Mouse (Mus musculus): ENCODE data around the gene 1700003F12Rik. TPM values are rescaled to one million over a fixed set of nuclear protein-coding genes. Genes with fewer than 3 reads are reported as not detected.
A peak's percentile ranks its signal among the peaks of the same experiment; 100 is the strongest.

1700003F12Rik gene
- total RNA-seq, 2 experiments from 2014 or later = 0.46 TPM; not detected in 1

- no peak for DNase-seq (ENCODE audit: low spot score in 2 of 2)
Measured at GRCm38 (mm10) chr2:154574271-154574670, 27.4 kb downstream of the 1700003F12Rik start.

- no peak for DNase-seq (ENCODE audit: low spot score in 2 of 2)
Measured at GRCm38 (mm10) chr2:154576876-154577743, 30.2 kb downstream of the 1700003F12Rik start.

- DNase-seq (ENCODE audit: low spot score in 2 of 2) = no peak
Measured at GRCm38 (mm10) chr2:154577744-154578067, 30.8 kb downstream of the 1700003F12Rik start.

GRCm38 (mm10) chr2:154580586-154580985 is 33.7 kb downstream of the 1700003F12Rik start:
- no peak for DNase-seq (ENCODE audit: low spot score in 2 of 2)

- DNase-seq (ENCODE audit: low spot score in 2 of 2) = no peak
Measured at GRCm38 (mm10) chr2:154581421-154581820, 34.5 kb downstream of the 1700003F12Rik start.

- no peak for DNase-seq (ENCODE audit: low spot score in 2 of 2)
Measured at GRCm38 (mm10) chr2:154583906-154584872, 37.3 kb downstream of the 1700003F12Rik start.

- DNase-seq (ENCODE audit: low spot score in 2 of 2) = no peak
Measured at GRCm38 (mm10) chr2:154584931-154585601, 38.2 kb downstream of the 1700003F12Rik start.

GRCm38 (mm10) chr2:154586405-154586804 is 39.5 kb downstream of the 1700003F12Rik start:
- DNase-seq (ENCODE audit: low spot score in 2 of 2) = no peak

- DNase-seq (ENCODE audit: low spot score in 2 of 2) = no peak
Measured at GRCm38 (mm10) chr2:154589051-154589450, 42.2 kb downstream of the 1700003F12Rik start.

- no peak for DNase-seq (ENCODE audit: low spot score in 2 of 2)
Measured at GRCm38 (mm10) chr2:154591239-154591638, 44.4 kb downstream of the 1700003F12Rik start.

- peak in 1 of 2 experiments; percentile 41 for DNase-seq (ENCODE audit: low spot score in 2 of 2)
Measured at GRCm38 (mm10) chr2:154593025-154593424, 46.1 kb downstream of the 1700003F12Rik start.

- DNase-seq (ENCODE audit: low spot score in 2 of 2) = no peak
Measured at GRCm38 (mm10) chr2:154595775-154596174, 48.9 kb downstream of the 1700003F12Rik start.

- no peak for DNase-seq (ENCODE audit: low spot score in 2 of 2)
Measured at GRCm38 (mm10) chr2:154597399-154597798, 50.5 kb downstream of the 1700003F12Rik start.

Other genes with a start within 250 kb of the 1700003F12Rik start
- not detected for gene Bpifb9b, start 239.9 kb upstream of the 1700003F12Rik start, total RNA-seq (2021)
- gene Cdk5rap1, start 174.1 kb upstream of the 1700003F12Rik start, total RNA-seq (2021) = 10 to 100 TPM in 1 of 2 experiments, 1 to 10 TPM in 1; 9.3 to 13.6 TPM
- gene Snta1, start 139.0 kb upstream of the 1700003F12Rik start, total RNA-seq (2021) = 10 to 100 TPM; 23.8 to 29.3 TPM
- 10 to 100 TPM; 28.7 to 36.9 TPM for gene Cbfa2t2, start 110.6 kb upstream of the 1700003F12Rik start, total RNA-seq (2021)
- under 1 TPM in 1 of 2 experiments, not detected in 1; 0.19 TPM for gene Actl10, start 4.7 kb downstream of the 1700003F12Rik start, total RNA-seq (2021)
- 1 to 10 TPM in 1 of 2 experiments, under 1 TPM in 1; 0.86 to 1.6 TPM for gene Necab3, start 11.8 kb downstream of the 1700003F12Rik start, total RNA-seq (2021)
- gene E2f1, start 22.8 kb downstream of the 1700003F12Rik start, total RNA-seq (2021) = 1 to 10 TPM; 7.5 to 8.9 TPM
- gene Pxmp4, start 56.6 kb downstream of the 1700003F12Rik start, total RNA-seq (2021) = 10 to 100 TPM; 30.1 to 33.9 TPM
- 1 to 10 TPM; 3.8 TPM for gene Zfp341, start 66.2 kb downstream of the 1700003F12Rik start, total RNA-seq (2021)
- not detected for gene 4930519P11Rik, start 66.4 kb downstream of the 1700003F12Rik start, total RNA-seq (2021)
- gene Chmp4b, start 104.6 kb downstream of the 1700003F12Rik start, total RNA-seq (2021) = 100 to 1,000 TPM; 206 to 285 TPM
- gene Gm14214, start 222.9 kb downstream of the 1700003F12Rik start, total RNA-seq (2021) = not detected
- gene Raly, start 244.0 kb downstream of the 1700003F12Rik start, total RNA-seq (2021) = 100 to 1,000 TPM; 190 to 194 TPM
- gene a, start 244.3 kb downstream of the 1700003F12Rik start, total RNA-seq (2021) = not detected